Mouse (Mus musculus): Measurements from ENCODE around the gene Vrk3.
A peak's percentile ranks its signal among the peaks of the same experiment; 100 is the strongest.

GRCm38 (mm10) chr7:44770046-44770578, 21.9 kb downstream of the Vrk3 start:
- TF ChIP-seq EP300 (IDR thresholded peaks at IDR 0.05; ENCODE audit: insufficient read depth, low read depth, low read length) (0 out of 2 replicates have a peak, but pooled peaks have one; percentile 57), POLR2A (IDR thresholded peaks at IDR 0.05; ENCODE audit: insufficient read depth, low read depth, low read length) (no peak), CTCF (IDR thresholded peaks at IDR 0.05) (no peak)
